Mouse (Mus musculus): ENCODE measurements at regions not wholly inside any gene's neighbourhood (a gene's known extent, or its start where the extent isn't known, plus 50 kb on each side); places are given as distances from the start of the nearest gene placed in this dataset.

DNA sequence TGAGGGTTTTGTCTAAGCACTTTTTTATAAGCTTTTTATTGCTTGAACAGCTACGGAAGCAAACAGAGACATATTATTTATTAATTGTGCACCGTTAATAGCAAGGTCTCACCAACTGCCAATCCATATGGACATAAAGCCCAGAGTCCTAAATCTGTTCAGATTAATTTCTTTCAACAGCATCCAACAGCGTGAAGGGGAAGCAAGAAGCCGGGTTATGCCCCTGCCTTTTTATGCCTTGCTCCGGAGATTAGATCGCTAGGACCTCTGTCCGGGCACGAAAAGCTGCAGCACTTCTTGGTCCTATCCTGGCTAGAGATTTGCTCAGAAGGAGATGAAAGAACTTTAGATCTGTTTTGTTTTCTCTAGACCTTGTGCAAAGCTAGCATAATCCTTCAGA is 289.6 kb upstream of the Epha7 start:
- no peak for DNase-seq (ENCODE audit: inconsistent age in 2 of 2, low spot score in 1 of 2)

DNA sequence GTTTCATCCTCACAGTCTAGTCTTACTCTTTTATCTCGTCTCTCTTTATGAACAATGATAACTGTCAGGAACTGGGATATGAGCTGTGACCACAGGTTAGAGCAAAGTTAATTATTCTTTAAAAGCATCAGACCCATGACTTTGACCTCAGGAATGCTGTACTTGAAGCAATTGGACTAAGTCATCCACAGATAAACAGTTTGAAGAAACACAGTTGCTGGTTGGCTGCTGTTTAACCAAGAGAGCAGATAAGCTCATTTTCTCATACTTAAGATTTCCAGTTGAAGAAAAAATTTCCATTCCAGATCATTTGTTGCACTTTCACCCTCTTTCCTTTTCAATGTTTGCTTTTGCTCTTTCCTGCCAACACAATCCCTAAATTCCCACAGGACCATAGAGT is 270.7 kb upstream of the Epha7 start:
- DNase-seq (ENCODE audit: inconsistent age in 2 of 2, low spot score in 1 of 2), result no peak

DNA sequence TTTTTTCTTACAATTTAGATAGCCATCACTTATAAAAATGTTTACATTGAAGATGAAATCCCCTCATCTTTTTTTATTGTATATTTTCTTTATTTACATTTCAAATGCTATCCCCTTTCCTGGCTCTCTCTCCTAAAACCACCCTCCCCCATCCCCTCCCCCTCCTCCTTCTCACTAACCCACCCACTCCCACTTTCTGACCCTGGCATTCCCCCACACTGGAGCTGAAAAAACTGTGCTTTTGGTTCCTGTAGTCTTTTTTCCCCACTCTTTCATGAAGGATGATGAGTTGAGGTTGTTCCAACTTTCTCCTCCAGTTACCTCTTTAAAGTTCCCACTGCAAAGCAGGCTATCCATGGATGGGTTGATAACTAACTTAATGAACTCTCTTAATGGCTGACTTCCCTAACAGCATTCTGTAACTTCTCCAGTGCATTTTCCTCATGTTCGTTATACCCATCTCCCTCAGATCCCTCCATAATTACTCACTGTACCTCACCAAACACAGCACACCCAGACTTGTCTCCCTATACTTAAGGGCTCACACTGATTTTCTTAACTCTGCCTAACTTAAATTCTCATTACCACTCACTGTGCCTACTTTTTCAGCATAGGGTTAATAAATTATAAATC is 270.1 kb upstream of the Epha7 start:
- no peak for DNase-seq (ENCODE audit: inconsistent age in 2 of 2, low spot score in 1 of 2)

DNA sequence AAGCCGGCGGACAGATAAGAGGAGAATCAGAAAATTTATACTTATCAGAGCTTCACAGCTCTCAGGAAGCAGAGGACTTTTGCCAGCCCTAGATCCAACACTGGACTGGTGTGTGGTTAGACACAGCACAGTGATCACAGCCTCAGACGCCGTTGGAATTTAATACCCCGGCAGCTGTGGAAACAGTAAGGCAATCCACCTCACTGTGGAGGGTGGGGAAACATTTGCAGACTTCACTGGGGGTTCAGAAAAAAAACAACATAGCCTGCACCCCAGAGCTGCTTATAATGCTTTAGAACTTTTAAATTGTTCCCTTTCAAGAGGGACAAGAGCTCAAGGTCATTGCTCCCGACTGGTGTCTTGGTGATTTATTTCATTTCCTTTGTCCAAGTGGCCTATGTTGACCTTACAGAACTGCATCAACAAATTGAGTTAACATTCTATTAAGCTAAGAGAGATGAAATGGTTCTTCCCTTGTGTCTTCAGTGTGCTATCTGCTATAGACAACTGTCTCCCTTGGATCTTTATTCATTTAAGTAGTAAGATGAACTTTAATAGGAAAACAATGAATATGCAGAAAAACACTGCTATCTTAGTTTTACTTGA is 264.6 kb upstream of the Epha7 start:
- peak; percentile 4 to 45 for DNase-seq (ENCODE audit: inconsistent age in 2 of 2, low spot score in 1 of 2)

DNA sequence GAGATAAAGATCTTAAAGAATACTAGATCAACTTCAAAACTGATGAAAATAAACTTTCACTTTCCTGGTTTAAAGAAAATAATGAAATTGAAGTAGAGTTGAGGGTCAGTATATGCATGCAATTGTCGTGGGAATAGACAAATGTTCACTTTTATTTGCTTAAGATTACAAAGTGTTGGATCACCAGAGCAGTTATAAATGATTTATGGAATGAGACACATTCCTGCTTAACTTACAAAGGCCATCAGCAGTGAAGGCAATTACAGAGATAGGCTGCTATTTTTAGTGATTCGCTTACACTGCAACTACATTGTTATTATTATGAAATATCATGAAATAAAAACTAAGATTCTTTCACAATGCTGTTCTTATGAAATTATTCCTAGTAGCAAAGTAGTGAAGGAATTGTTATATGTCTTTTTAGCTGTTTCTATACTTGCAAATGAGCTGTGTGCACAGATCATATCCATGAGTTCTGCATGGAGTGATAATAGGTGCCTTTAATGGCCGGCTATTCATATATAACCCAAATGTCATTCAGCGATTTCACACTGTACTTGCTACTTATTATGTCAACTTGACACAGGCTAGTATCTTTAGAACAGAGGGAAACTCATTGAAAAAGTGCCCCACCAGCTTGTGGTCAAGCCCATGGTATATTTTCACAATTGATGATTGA is 241.7 kb upstream of the Epha7 start:
- no peak for DNase-seq (ENCODE audit: inconsistent age in 2 of 2, low spot score in 1 of 2)

DNA sequence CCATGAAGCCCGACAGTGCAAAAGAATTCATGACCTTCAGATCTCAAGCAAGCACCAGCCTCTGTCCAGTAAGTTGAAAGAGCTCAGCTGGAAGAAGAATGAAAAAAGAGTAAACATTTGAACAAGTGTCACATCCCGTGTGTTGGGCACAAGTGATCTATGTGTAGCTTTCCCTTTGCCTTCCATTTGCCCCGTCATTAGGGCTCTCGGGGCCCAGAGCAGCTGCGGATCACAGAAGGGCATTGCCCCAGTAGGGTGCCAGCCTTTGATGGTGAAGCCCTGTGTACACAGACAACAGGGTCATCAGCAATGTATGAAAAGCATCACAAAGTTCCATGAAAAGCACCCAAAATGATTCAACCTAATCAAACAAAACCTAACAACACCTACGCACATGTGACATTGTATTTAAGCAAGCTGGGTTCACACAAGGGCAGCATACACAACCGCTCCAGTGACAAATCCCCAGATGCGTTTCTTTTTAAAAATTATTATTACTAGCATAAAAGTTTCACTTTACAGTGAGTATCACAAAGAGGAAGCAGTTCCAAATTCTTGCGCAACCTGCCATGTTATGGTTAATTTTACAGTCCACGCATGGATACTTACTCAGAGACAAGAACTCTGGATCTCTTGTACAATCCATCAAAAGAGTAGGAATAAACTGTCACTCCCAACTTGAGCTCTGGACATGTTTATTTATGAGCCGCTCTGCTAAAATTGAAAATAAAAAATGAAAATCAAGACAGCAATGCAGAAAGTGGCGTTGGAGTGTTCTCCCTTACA is 224.0 kb upstream of the Epha7 start:
- DNase-seq (ENCODE audit: inconsistent age in 2 of 2, low spot score in 1 of 2), result no peak

Data from adrenal gland, adult (tissue).